ENCODE assay signal across 8 mouse cellular contexts in genomic region chr9:42471921-42472747, GRCm38 (mm10). TPM values are rescaled to one million over a fixed set of nuclear protein-coding genes. Genes with fewer than 3 reads are reported as not detected.
DNase-seq lines count a peak whose midpoint lies in the region; TF ChIP-seq lines count a peak whose summit lies in the region.

No protein-coding gene starts in this region.

- no peaks in the 10 kb centered on the region for H3K36me3 ChIP-seq in macrophage (ENCODE audit: inconsistent target)

- peaks cover 40% of the 10 kb centered on the region for H3K79me2 ChIP-seq in macrophage (ENCODE audit: inconsistent target)

- peak; percentile 50; the same call in 1 of the 2 replicates for TF ChIP-seq POLR2A in cortical plate, adult 2 months (IDR thresholded peaks at IDR 0.05; ENCODE audit: extremely low read depth, insufficient read depth, low read length)

- no peak for TF ChIP-seq CTCF in cortical plate, adult 2 months (IDR thresholded peaks at IDR 0.05; ENCODE audit: extremely low read depth, insufficient read depth, low read length)
- TF ChIP-seq CTCF in left cerebral cortex, adult 2 months (IDR thresholded peaks at IDR 0.05) = no peak

- intact Hi-C loops in left cerebral cortex, adult 2 months (cut with DNase I) = no loop called here

- peak overlapping the region; percentile 65 for H3K4me3 ChIP-seq in cortical plate, adult 2 months (ENCODE audit: insufficient read depth, low read length)
- peak overlapping the region; percentile 80 for H3K4me3 ChIP-seq in left cerebral cortex, adult 2 months
- H3K4me3 ChIP-seq in macrophage (ENCODE audit: inconsistent target) = peak overlapping the region; percentile 79

- 12% methylated on average over 49 of the region's 49 CpGs for WGBS in macrophage (ENCODE audit: missing documents)

- H3K4me1 ChIP-seq in cortical plate, adult 2 months (ENCODE audit: control insufficient read depth, insufficient read depth, low read length) = peaks cover 9% of the 10 kb centered on the region

- peak; percentile 74 for DNase-seq in adipocyte (ENCODE audit: low spot score)
- DNase-seq in gastrocnemius, adult 8-10 months (ENCODE audit: low spot score in 2 of 2) = peak; percentile 71 to 81
- DNase-seq in hindlimb bud, embryonic 11.5 days (ENCODE audit: extremely low spot score, low read depth, low spot score) = peak; percentile 92
- peak; percentile 91 to 93 for DNase-seq in left cerebral cortex, adult 2 months (ENCODE audit: extremely low spot score in 1 of 2, low spot score in 2 of 2)
- DNase-seq in retina, postnatal 7 days (ENCODE audit: low read depth, low spot score) = peak; percentile 87
- peak; percentile 72 to 77 for DNase-seq in urinary bladder, adult 18-20 months (ENCODE audit: low spot score in 2 of 2)

- peak overlapping the region; percentile 63 for H3K27ac ChIP-seq in cortical plate, adult 2 months (ENCODE audit: insufficient read depth, low read length)
- H3K27ac ChIP-seq in left cerebral cortex, adult 2 months = peak overlapping the region; percentile 90
- 0 out of 2 replicates have a peak overlapping the region, but pooled peaks have one; percentile 8 for H3K27ac ChIP-seq in macrophage

RNA-seq across cellular contexts. Expression of gene Tbcel, which starts 35.5 kb away (rescaled TPM):
- 30.3 and 32.6 TPM in 2 replicates for polyA plus RNA-seq in cortical plate, adult 2 months (2012; rRNA removed)
- 10 to 100 TPM; 15.1 to 18.0 (median 16.9) TPM for total RNA-seq in gastrocnemius, adult 8-10 months (2022)
- 10 to 100 TPM; 48.6 to 48.9 TPM for total RNA-seq in left cerebral cortex, adult 2 months (2021)
- total RNA-seq in macrophage (2018; cell fraction: chromatin; rRNA removed) = 10 to 100 TPM in 25 of 26 experiments, 1 to 10 TPM in 1; 9.6 to 53.3 (median 27.7) TPM
- 10 to 100 TPM in 25 of 26 experiments, 1 to 10 TPM in 1; 9.1 to 20.2 (median 16.5) TPM for total RNA-seq in macrophage (2018; cell fraction: cytosol; rRNA removed)
- total RNA-seq in macrophage (2018; cell fraction: nucleus; rRNA removed) = 10 to 100 TPM; 12.4 to 45.6 (median 24.0) TPM
- 10.0 to 11.4 TPM (median 10.9 TPM) in 3 replicates for polyA plus RNA-seq in macrophage (2018)

Comparison
In these comparisons a context has a peak if more than half of its experiments do, and no peak if none do; other contexts are left out.
1. Peak in every context shown above with its lines: DNase-seq, H3K4me3 ChIP-seq and H3K27ac ChIP-seq.
2. H3K27ac ChIP-seq: peak in every context shown above with its lines; median percentile 90 in left cerebral cortex, adult 2 months; 63 in cortical plate, adult 2 months; 8 in macrophage.